Mouse (Mus musculus): ENCODE results near the gene Rbpj. TPM values are rescaled to one million over a fixed set of nuclear protein-coding genes. Genes with fewer than 3 reads are reported as not detected.

Gene Rbpj
- polyA plus RNA-seq, 1 experiment from 2014 or later, result 46.1 TPM

- H3K27ac ChIP-seq, result peak overlapping the region; percentile 28; the same call in 1 of the 2 replicates
- H3K4me1 ChIP-seq, result peaks cover 34% of the 10 kb centered on the region
- H3K27me3 ChIP-seq, result no peaks in the 10 kb centered on the region; the same call in 1 of the 2 replicates
- H3K9me3 ChIP-seq, result no peaks in the 10 kb centered on the region
- H3K4me2 ChIP-seq (replicated peaks), result 0 out of 2 replicates have a peak overlapping the region, but pooled peaks have one; percentile 4
- no peak overlapping the region for H3K4me3 ChIP-seq
- H3K36me3 ChIP-seq, result no peaks in the 10 kb centered on the region
- 36% methylated on average over 16 of the region's 16 CpGs for WGBS
- no peak overlapping the region for H3K9ac ChIP-seq
- ATAC-seq (ENCODE audit: low FRiP score, low read depth), result peak; percentile 61; the same call in 1 of the 2 replicates
These were observed 4.5 kb downstream of the Rbpj start for GRCm38 (mm10) chr5:53470141-53471079.

DNA sequence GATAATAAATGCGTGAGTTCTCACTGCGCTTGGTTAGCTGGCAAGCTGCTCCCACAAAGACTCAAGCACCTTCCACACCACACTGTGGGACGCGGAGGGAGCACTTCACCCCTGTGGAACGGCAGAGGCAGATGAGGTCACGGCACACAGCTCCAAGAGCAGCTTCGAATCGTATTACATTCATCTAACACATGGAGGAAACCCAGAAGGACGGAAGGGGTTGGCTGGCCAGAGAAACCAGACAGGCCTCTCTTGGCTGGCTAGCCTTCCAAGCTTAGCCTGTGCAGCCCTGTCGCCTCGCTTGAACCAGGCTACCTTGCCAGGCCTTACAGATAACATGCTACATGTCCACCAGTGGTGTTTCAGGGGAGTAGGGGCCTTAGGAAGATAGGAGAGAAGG lies 6.5 kb downstream of the Rbpj start:
- H3K4me2 ChIP-seq (replicated peaks), result no peak overlapping the region
- H3K9me3 ChIP-seq, result no peaks in the 10 kb centered on the region
- no peak overlapping the region for H3K4me3 ChIP-seq
- H3K9ac ChIP-seq, result no peak overlapping the region
- WGBS, result 61% methylated on average over 11 of the region's 11 CpGs
- H3K36me3 ChIP-seq, result no peaks in the 10 kb centered on the region
- no peak for ATAC-seq (ENCODE audit: low FRiP score, low read depth)
- peaks cover 34% of the 10 kb centered on the region for H3K4me1 ChIP-seq
- H3K27ac ChIP-seq, result no peak overlapping the region
- H3K27me3 ChIP-seq, result no peaks in the 10 kb centered on the region; the same call in 1 of the 2 replicates

GRCm38 (mm10) chr5:53479161-53479560 lies 13.2 kb downstream of the Rbpj start:
- ATAC-seq (ENCODE audit: low FRiP score, low read depth), result no peak
- H3K27me3 ChIP-seq, result no peaks in the 10 kb centered on the region
- H3K9me3 ChIP-seq, result no peaks in the 10 kb centered on the region
- H3K9ac ChIP-seq, result no peak overlapping the region
- no peak overlapping the region for H3K4me3 ChIP-seq
- WGBS, result 49% methylated on average over 6 of the region's 6 CpGs
- no peaks in the 10 kb centered on the region for H3K36me3 ChIP-seq
- peaks cover 12% of the 10 kb centered on the region for H3K4me1 ChIP-seq
- no peak overlapping the region for H3K4me2 ChIP-seq (replicated peaks)
- H3K27ac ChIP-seq, result no peak overlapping the region

- H3K9ac ChIP-seq, result no peak overlapping the region
- H3K36me3 ChIP-seq, result no peaks in the 10 kb centered on the region
- no peak overlapping the region for H3K4me2 ChIP-seq (replicated peaks)
- WGBS, result 75% methylated on average over 5 of the region's 5 CpGs
- no peak overlapping the region for H3K27ac ChIP-seq
- ATAC-seq (ENCODE audit: low FRiP score, low read depth), result no peak
- no peaks in the 10 kb centered on the region for H3K27me3 ChIP-seq
- no peaks in the 10 kb centered on the region for H3K9me3 ChIP-seq
- H3K4me3 ChIP-seq, result no peak overlapping the region
- 0 out of 2 replicates have a peak, but pooled peaks cover 10% of the 10 kb centered on the region for H3K4me1 ChIP-seq
These were observed 13.9 kb downstream of the Rbpj start for GRCm38 (mm10) chr5:53479891-53480290.

DNA sequence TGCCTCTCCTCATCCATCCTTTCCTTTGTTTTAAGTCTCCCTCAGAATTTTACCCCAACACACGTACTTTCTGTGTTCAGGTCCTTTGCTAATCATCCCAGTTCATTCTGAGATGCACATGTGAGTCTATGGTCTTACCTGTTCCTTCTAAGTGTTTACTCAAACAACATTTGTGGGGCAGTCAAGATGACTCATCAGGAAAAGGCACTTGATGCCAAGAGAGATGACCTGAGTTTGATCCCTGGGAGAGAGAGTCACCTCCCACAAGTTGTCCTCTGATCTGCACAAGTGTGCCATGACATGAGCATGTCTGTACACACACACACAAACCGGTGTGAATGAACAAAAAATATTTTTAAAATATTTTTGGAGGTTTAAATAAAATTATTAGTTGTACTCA lies 15.1 kb downstream of the Rbpj start:
- Histone ChIP-seq H3K9me3 (no peaks in the 10 kb centered on the region), H3K4me1 (peaks cover 12% of the 10 kb centered on the region; the same call in 1 of the 2 replicates), H3K27me3 (no peaks in the 10 kb centered on the region), H3K4me2 (replicated peaks) (no peak overlapping the region), H3K4me3 (no peak overlapping the region), H3K9ac (no peak overlapping the region), H3K36me3 (no peaks in the 10 kb centered on the region), H3K27ac (no peak overlapping the region)
- 77% methylated on average over 2 of the region's 2 CpGs for WGBS
- ATAC-seq (ENCODE audit: low FRiP score, low read depth), result no peak

DNA sequence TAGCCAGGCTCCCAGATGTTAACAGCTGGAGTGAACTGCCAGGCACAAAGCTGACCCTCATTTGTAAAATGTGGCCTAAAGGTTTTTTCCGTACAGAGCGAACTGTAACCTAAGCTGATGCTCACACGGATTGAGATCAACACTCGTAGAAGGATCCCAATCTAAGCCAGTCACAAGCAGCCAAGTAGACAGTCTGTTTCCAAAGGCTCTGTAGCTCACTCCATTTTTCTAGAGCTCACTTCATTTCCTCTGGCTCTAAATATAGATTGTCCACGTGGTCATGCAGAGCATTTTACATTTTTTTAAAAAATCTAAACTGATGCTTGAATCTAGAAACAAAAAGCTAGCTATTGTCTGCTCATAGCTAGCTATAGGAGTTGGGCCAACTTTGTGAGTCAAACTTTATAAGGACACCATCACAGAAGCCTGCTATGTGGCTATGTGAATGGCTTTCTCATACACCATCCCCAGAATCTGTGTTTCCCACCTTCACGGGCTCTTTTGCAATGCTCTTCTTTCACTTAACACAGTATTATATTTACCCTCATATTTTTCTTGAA lies 19.2 kb downstream of the Rbpj start:
- ATAC-seq (ENCODE audit: low FRiP score, low read depth), result no peak
- Histone ChIP-seq H3K27me3 (0 out of 2 replicates have a peak, but pooled peaks cover 6% of the 10 kb centered on the region), H3K4me1 (peaks cover 16% of the 10 kb centered on the region; the same call in 1 of the 2 replicates), H3K27ac (no peak overlapping the region), H3K9me3 (no peaks in the 10 kb centered on the region), H3K4me3 (no peak overlapping the region), H3K36me3 (no peaks in the 10 kb centered on the region), H3K4me2 (replicated peaks) (no peak overlapping the region), H3K9ac (no peak overlapping the region)
- 75% methylated on average over 6 of the region's 6 CpGs for WGBS

DNA sequence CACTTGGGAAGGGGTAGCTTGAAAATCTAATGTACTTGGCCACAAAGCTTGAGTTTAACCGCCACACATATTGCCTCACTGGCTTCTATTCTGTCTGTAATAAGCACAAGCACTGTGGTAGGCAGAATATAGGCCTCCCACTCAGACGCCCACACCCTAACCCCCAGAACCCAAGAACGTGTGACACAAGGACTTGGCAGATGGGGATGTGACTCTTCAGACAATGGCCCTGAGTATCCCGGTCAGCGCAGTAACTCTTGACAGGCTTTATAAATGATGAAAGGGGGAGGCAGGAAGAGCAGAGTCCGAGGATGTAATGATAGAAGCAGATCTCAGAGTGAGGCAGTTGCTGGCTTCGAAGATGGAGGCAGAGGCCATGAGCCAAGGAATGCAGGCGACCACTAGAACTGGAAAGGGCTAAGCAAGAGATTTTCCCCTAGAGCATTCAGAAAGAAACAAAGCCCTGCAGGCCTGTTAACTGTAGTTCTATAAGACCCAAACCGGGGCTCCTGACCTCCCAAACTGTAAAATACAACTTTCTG lies 20.1 kb downstream of the Rbpj start:
- H3K4me2 ChIP-seq (replicated peaks), result no peak overlapping the region

GRCm38 (mm10) chr5:53486966-53487592 lies 21.1 kb downstream of the Rbpj start:
- Histone ChIP-seq H3K27me3 (0 out of 2 replicates have a peak, but pooled peaks cover 6% of the 10 kb centered on the region), H3K4me3 (no peak overlapping the region), H3K4me2 (replicated peaks) (no peak overlapping the region), H3K27ac (no peak overlapping the region), H3K36me3 (no peaks in the 10 kb centered on the region), H3K9me3 (no peaks in the 10 kb centered on the region), H3K4me1 (peaks cover 11% of the 10 kb centered on the region; the same call in 1 of the 2 replicates), H3K9ac (no peak overlapping the region)
- ATAC-seq (ENCODE audit: low FRiP score, low read depth), result no peak
- 33% methylated on average over 11 of the region's 11 CpGs for WGBS

More for the DNA sequence above, 20.1 kb downstream of the Rbpj start:
- Histone ChIP-seq H3K4me3 (no peak overlapping the region), H3K9me3 (no peaks in the 10 kb centered on the region), H3K9ac (no peak overlapping the region), H3K4me1 (peaks cover 13% of the 10 kb centered on the region; the same call in 1 of the 2 replicates), H3K36me3 (no peaks in the 10 kb centered on the region), H3K27ac (no peak overlapping the region), H3K27me3 (0 out of 2 replicates have a peak, but pooled peaks cover 6% of the 10 kb centered on the region)
- no peak for ATAC-seq (ENCODE audit: low FRiP score, low read depth)
- WGBS, result 73% methylated on average over 9 of the region's 9 CpGs

DNA sequence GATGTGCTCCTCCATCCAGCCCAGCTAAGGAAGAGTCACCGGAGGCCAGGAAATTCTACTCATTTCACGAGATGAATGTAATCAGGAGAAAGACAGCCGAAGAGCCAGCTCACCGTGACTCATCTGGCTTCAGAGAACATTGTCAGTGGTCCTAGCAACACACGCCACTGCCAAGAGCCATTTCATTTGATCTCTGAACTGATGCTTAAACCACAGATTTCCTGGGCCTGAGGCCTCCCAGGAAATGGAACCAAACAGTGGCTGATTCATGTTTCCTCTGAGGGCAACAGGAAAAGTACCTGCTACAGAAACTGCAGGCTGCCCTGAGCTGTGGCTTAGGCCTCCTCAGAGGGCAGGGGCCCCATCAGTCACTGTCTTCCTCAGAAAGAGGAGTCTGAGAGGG lies 24.7 kb downstream of the Rbpj start:
- 41% methylated on average over 5 of the region's 5 CpGs for WGBS
- H3K4me2 ChIP-seq (replicated peaks), result no peak overlapping the region

GRCm38 (mm10) chr5:53493756-53494155 lies 27.8 kb downstream of the Rbpj start:
- WGBS, result 57% methylated on average over 6 of the region's 6 CpGs
- no peaks in the 10 kb centered on the region for H3K9me3 ChIP-seq
- H3K27ac ChIP-seq, result no peak overlapping the region
- ATAC-seq (ENCODE audit: low FRiP score, low read depth), result no peak
- H3K9ac ChIP-seq, result no peak overlapping the region
- H3K36me3 ChIP-seq, result no peaks in the 10 kb centered on the region
- H3K4me3 ChIP-seq, result no peak overlapping the region
- H3K4me2 ChIP-seq (replicated peaks), result no peak overlapping the region
- H3K4me1 ChIP-seq, result no peaks in the 10 kb centered on the region
- H3K27me3 ChIP-seq, result 0 out of 2 replicates have a peak, but pooled peaks cover 7% of the 10 kb centered on the region

More for the DNA sequence above, 24.7 kb downstream of the Rbpj start:
- H3K4me3 ChIP-seq, result no peak overlapping the region
- no peak overlapping the region for H3K9ac ChIP-seq
- 0 out of 2 replicates have a peak, but pooled peaks cover 10% of the 10 kb centered on the region for H3K27me3 ChIP-seq
- H3K36me3 ChIP-seq, result no peaks in the 10 kb centered on the region
- H3K9me3 ChIP-seq, result no peaks in the 10 kb centered on the region
- H3K4me1 ChIP-seq, result peaks cover 11% of the 10 kb centered on the region; the same call in 1 of the 2 replicates
- ATAC-seq (ENCODE audit: low FRiP score, low read depth), result no peak
- no peak overlapping the region for H3K27ac ChIP-seq

- Histone ChIP-seq H3K9ac (no peak overlapping the region), H3K4me3 (no peak overlapping the region), H3K36me3 (no peaks in the 10 kb centered on the region), H3K27me3 (0 out of 2 replicates have a peak, but pooled peaks cover 7% of the 10 kb centered on the region), H3K27ac (no peak overlapping the region), H3K9me3 (no peaks in the 10 kb centered on the region), H3K4me2 (replicated peaks) (no peak overlapping the region), H3K4me1 (no peaks in the 10 kb centered on the region)
- WGBS, result 89% methylated on average over 17 of the region's 17 CpGs
- no peak for ATAC-seq (ENCODE audit: low FRiP score, low read depth)
These were observed 28.7 kb downstream of the Rbpj start for GRCm38 (mm10) chr5:53494536-53495159.

Data from limb, embryonic 13.5 days (tissue).